Mouse (Mus musculus) kidney, postnatal 14 days (tissue): Measurements from ENCODE around the gene Yy2.

Experiments used
- DNase-seq: peaks from one replicate; pipeline ENCODE4 v3.0.0; 2022; ENCODE audit warnings: mixed read lengths

The Yy2 gene

GRCm38 (mm10) chrX:157568840-157569239 lies at the start of gene Yy2:
Gene Yy2 (minus strand): TSS chrX:157568985.
- no peak for DNase-seq

- peak; percentile 10 for DNase-seq
Observed at GRCm38 (mm10) chrX:157612894-157613293, 44.1 kb upstream of the Yy2 start.

- peak; percentile 33 for DNase-seq
Observed at GRCm38 (mm10) chrX:157601450-157601849, 32.7 kb upstream of the Yy2 start.

- DNase-seq: peak; percentile 73
Observed at GRCm38 (mm10) chrX:157598186-157598996, 29.6 kb upstream of the Yy2 start, which contains the start of gene Mbtps2. Gene Mbtps2 (minus strand): TSS chrX:157598715.

- DNase-seq: no peak
Observed at GRCm38 (mm10) chrX:157597585-157598185, 28.9 kb upstream of the Yy2 start.

DNA sequence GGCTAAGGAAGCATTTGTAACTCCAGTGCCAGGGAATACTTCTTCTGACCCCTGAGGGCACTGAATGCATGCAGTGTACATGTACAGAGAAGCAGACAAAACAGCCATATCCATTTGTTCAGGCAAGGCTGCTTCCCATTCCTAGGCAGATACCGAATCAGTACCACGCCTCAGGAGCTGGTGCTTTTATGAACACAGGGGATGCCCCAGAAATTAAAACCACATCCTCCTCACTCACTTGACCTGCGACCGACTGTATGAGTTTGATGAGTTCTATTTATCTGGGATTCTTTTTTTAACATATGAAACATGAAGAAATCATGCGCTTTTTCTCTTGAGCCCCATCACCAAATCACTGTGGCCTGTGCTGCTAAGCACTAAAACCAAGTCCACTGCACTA lies 28.0 kb upstream of the Yy2 start:
- no peak for DNase-seq

DNA sequence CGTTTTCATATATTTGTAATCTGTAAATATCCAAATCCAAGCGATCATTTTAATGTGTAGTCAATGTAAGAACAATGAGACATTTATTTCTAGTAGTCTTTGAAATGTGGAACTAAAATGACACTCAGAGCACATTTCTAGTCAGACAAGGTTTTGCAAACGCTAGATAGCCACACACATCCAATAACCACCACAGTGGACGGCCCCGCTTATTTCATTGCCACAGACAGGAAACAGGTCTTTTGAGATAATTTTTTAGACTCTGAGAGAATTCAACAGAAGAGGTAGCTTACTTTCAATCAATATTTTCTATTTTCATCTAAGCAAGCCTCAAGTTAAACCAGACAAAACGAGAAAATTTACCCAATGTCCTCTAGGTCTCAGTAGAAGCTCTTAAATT lies 27.1 kb upstream of the Yy2 start:
- no peak for DNase-seq

- DNase-seq: no peak
Observed at GRCm38 (mm10) chrX:157594606-157595005, 25.8 kb upstream of the Yy2 start.

DNA sequence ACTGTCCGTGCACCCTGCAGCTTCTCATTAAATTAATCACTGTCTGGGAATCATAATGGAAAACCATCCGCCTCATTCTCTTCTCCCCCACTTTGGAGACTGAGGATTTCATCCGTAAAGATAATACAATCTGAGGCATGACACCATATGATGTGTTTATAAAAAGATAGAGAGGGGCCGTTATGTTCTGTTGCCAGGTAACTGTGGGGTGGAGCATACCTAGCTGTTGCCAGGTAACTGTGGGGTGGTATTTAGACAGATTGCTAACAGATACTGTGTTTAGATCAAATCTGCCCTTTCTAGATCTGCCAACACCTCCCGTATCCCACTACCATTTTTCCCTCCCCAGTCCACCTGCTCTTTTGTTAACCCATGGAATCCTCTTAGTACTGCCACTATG lies 18.2 kb upstream of the Yy2 start:
- no peak for DNase-seq

- no peak for DNase-seq
Observed at GRCm38 (mm10) chrX:157586397-157586796, 17.6 kb upstream of the Yy2 start.

GRCm38 (mm10) chrX:157579108-157579614 lies 10.4 kb upstream of the Yy2 start:
- no peak for DNase-seq

GRCm38 (mm10) chrX:157574683-157575082 lies 5.9 kb upstream of the Yy2 start:
- DNase-seq: no peak

DNA sequence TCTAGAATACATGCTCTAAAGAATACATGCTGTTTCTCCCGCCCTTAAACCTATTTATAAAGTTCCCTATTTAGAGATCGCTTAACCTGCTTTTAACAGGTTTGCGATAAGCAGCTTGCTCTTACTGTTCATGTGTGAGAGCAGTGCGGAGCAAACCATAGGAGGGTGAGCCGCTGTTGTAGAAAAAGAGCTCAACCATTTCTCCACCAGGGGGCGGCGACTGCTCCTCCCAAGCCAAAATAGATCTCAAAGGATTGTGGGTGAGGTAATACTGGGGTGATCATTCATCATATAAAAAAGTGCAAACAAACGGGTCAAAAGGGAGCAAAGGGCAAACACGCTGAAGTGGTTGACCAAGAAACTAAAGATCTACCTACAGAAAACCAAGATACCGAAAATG lies 5.0 kb downstream of the Yy2 start:
- DNase-seq: no peak

- peak; percentile 39 for DNase-seq
Observed at GRCm38 (mm10) chrX:157547082-157547481, 21.7 kb downstream of the Yy2 start.
